Mouse (Mus musculus) lung, postnatal 25 days (tissue): ENCODE measurements around the gene Ncdn.
A peak's percentile ranks its signal among the peaks of the same experiment; 100 is the strongest.

Experiments used
- DNase-seq: peaks from one replicate; pipeline ENCODE4 v3.0.0; 2022; ENCODE audit warnings: low spot score

The Ncdn gene

DNA sequence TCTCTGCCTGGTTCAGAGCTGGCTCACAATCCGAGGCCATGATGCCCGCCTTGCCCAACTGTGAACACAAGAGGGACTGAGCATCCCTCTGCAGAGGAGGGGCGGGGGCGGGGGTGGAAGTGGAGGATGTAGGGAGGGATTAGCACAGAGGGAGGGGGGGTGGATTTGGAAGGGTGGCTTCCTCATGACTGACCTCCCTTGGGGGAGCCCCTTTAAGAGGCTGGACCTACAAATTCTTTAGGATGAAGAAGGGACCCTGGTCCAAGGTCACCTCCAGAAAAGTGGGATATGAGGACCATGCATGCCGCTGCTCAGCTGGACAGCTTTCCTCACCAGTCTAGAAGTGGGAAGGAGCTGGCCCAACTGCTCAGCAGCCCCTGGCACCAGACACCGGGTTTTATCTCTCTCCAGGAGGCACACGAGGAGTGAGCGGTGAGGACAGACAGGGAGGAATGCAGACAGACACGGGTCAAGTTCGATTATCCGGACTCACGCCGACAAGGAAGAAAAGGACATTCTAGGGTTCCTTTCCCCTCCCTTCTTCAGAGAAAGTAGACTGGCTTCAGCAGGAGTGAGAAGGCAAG is 1.1 kb downstream of the Ncdn start:
- DNase-seq: no peak

GRCm38 (mm10) chr4:126751556-126752023 is 1.6 kb downstream of the Ncdn start:
- DNase-seq: no peak

GRCm38 (mm10) chr4:126750863-126751555 is 2.2 kb downstream of the Ncdn start:
- no peak for DNase-seq

DNA sequence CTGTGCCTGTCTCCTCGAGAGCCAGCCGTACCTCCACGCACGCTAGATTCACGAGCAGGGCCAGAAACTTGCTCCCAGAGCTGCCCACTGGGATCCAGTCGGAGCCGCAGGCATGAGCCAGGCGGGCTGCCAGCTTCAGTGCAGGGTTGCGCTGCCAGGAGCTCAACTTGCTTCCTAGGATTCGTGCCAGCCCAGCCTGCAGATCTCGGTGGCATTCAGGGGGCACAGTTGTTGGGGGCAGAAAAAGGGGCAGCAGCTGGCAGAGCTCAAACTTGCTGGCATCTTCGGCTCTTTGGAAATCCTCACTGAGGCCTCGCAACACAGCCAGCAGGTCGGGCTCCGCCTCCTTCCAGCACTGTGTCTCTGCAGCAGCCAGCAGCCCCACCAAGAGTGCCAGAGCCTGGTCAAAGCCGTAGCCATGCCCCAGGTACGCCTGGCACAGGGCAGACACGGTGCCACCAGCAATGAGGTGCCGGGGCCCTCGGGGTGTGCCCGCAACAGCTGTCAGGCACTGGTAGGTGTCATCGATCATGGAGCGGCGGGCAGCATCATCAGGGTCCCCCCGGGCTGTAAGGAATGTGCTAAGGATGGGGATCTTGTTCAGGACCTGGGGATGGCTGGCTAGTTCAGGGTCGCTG is 3.1 kb downstream of the Ncdn start:
- no peak for DNase-seq

GRCm38 (mm10) chr4:126749553-126749952 is 3.7 kb downstream of the Ncdn start:
- no peak for DNase-seq

GRCm38 (mm10) chr4:126748381-126748780 is 4.9 kb downstream of the Ncdn start:
- DNase-seq: no peak

GRCm38 (mm10) chr4:126746194-126746840 is 6.9 kb downstream of the Ncdn start:
- no peak for DNase-seq

- peak; percentile 35 for DNase-seq
These were observed 7.6 kb downstream of the Ncdn start for GRCm38 (mm10) chr4:126745506-126746193.

- no peak for DNase-seq
These were observed 8.4 kb downstream of the Ncdn start for GRCm38 (mm10) chr4:126744831-126745230.

DNA sequence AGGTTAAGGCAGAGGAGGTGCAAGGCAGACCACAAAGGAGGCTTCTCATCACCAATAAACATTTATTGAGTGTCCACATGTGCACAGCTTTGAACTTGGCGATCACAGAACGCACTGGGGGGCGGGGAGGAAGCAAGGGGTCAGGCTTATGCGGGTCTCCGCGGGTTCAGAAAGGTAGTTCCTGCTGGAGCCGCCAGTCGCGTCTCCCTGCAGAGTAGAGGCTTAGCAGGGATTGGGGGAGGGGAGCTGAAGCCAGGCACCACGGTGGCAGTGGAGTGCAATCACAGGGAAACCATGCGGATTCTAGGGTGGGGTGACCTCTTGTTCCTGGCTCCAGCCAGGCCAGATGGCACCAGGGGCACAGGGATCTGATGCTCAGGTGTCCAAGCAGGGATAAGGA is 9.5 kb downstream of the Ncdn start:
- no peak for DNase-seq

GRCm38 (mm10) chr4:126742976-126743375 is 10.3 kb downstream of the Ncdn start:
- no peak for DNase-seq

GRCm38 (mm10) chr4:126741448-126741847 is 11.8 kb downstream of the Ncdn start:
- peak; percentile 82 for DNase-seq

- DNase-seq: no peak
These were observed 13.1 kb downstream of the Ncdn start for GRCm38 (mm10) chr4:126739966-126740676.

- no peak for DNase-seq
These were observed 17.2 kb downstream of the Ncdn start, which contains the start of gene Tfap2e for GRCm38 (mm10) chr4:126736001-126736414. TSS of gene Tfap2e (minus strand) at chr4:126736240.

GRCm38 (mm10) chr4:126735382-126736000 is 17.7 kb downstream of the Ncdn start:
- DNase-seq: no peak

DNA sequence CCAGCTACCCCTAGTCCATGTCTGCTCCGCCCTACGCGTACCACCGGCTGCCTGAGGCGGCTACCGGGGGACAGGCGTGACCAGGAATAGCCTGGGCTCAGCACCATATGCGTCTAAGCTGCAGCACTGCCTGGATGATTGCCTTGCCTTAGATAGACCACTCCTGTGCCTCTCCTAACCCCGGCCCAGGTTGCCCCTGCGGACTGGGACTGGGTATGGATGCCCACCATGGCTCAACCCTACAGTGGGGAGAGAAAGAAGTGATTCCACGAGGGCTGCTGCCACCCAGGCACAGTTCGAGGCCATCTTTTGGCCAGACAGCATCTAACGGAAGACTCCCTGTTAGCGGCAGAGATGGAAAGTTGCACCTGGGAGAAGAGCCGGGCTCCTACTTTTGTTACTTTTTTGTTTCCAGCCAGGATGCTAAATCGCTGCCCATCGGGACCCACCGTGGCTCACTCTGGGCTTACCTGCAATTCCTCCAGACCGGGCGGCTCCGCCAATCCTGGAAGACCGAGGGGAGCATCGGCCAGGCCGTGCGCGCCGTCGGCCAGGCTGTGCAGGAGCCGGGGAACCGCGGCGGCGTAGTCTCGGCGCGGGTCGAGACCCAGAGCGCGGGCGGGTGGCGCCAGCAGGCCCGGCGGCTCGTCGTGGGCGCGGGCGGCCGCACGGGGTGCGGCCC is 18.4 kb downstream of the Ncdn start:
- DNase-seq: no peak

DNA sequence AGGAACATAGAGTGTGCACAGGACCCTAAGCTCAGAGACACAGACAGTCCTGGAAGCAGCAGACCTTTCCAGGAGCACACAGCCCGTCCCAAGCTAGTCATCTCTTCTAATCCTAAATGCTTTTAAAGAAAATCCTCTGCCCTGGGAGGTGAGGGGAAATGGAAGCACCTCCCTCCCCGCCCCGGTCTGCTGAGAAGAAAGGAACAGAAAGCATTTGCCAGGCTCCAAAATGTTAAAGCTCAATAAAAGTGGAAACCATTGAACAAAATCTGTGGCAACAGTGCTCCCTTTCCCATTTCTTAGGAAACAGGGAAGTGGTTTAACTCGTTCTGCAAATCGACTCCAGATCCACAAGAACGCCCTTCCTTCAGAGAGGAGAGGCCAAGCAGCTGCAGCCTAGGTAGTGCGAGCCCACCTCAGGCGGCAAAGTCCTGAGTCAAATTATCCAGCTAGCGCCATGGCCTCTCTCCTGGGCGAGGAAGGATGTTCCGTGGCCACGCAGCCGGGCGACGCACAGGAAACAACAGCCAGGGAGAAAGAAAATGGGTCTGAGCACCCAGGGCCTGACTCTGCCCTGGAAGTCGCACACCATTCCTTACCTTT is 19.1 kb downstream of the Ncdn start:
- DNase-seq: no peak

DNA sequence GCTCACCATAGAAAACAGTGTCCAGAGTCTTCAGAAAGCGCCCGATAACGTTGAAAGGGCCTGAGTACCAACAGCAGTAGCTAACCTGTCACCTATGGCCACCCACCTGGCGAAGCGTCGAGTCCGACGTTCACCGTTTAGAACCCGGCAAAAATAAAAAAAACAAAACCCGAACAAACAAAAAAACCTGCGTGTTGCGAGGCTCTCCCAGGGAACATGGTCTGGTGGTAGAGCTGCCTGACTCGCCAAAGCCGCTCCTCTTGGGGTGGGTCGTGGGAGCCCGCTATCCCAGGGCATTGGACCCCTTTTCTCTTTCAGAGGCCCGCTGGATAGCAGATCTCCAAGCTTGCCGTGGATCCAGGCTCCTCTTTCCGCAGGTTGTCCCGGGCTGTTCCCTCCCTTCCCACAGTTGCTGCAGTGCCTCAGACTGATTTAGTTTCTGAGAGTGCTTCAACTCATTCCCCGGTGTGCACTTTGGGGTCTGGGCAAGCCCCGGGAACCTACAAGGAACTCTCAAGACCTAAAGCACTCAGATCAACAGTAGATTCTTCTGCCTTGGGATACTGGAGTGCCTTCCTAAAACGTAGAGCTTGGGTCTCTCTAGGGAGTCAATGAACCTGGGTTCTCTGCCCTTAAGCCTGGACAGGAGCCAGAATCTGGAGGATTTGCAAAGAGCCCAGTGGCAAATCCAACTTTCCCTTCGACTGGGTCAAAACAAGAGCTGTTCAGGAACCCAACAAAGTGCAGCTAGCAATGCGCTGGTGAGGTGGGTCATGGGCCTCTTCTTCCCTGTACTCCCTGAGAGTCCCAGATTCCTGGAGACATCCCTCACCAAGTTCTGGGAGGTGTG is 20.5 kb downstream of the Ncdn start:
- no peak for DNase-seq

DNA sequence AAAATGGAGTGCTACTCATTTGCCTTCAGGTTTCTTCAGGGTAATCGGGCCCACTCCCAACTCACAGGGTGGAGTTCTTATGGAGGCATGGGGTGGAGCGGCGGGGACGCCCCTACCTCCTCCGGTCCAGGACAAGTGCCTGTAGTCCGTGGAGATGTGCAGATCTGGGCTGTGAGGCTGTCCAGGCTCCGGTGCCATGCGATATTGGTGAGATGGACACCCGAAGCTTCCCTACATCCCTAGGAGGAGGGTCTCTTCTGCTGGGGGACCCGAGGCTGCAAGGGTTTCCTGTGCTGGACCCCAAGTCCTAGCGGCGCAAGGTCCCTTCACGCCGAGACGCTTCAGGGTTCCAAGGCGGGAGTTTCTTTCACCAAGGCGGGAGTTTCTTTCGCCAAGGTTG is 21.1 kb downstream of the Ncdn start:
- no peak for DNase-seq
